Mouse (Mus musculus) neural tube, embryonic 14.5 days (tissue): ENCODE data around the gene Eif2b3. TPM values are rescaled to one million over a fixed set of nuclear protein-coding genes. Genes with fewer than 3 reads are reported as not detected.
A peak's percentile ranks its signal among the peaks of the same experiment; 100 is the strongest.

Source experiments
- ATAC-seq: fragments of 200-750 bp; cut with Nextera tagmentation; 2 replicates; pipeline ENCODE4 v1.8.0; 2017; ENCODE audit warnings: low read depth, mild to moderate bottlenecking, moderate TSS enrichment, moderate library complexity
- H3K27ac ChIP-seq: fragments of 300-500 bp; sonication (generic); 2 replicates; pipeline ENCODE4 v1.5.1; 2014; ENCODE audit warnings: low read depth, mild to moderate bottlenecking, control low read depth, low read length, moderate library complexity, mixed read lengths
- H3K27me3 ChIP-seq: fragments of 300-500 bp; sonication (generic); 2 replicates; pipeline ENCODE4 v1.6.1; 2014; ENCODE audit warnings: low read length; ENCODE audit not compliant: control insufficient read depth, insufficient read depth
- H3K36me3 ChIP-seq: fragments of 300-500 bp; sonication (generic); 2 replicates; pipeline ENCODE4 v1.6.1; 2014; ENCODE audit warnings: low read length, mixed read lengths; ENCODE audit not compliant: control insufficient read depth, insufficient read depth
- H3K4me1 ChIP-seq: fragments of 300-500 bp; sonication (generic); 2 replicates; pipeline ENCODE4 v1.6.1; 2014; ENCODE audit warnings: low read length; ENCODE audit not compliant: control insufficient read depth, insufficient read depth
- H3K4me2 ChIP-seq: fragments of 300-500 bp; sonication (generic); 2 replicates; pipeline ENCODE4 v1.6.1; 2014; ENCODE audit warnings: mild to moderate bottlenecking, low read depth, low read length, control low read depth
- H3K4me3 ChIP-seq: fragments of 300-500 bp; sonication (generic); 2 replicates; pipeline ENCODE4 v1.5.1; 2014; ENCODE audit warnings: low read depth, low read length, control low read depth, mixed read lengths
- H3K9ac ChIP-seq: fragments of 300-500 bp; sonication (generic); replicated peaks from 2 replicates; pipeline ENCODE4 v1.6.1; 2014; ENCODE audit warnings: low read depth, mild to moderate bottlenecking, control low read depth, low read length, mixed read lengths
- H3K9me3 ChIP-seq: fragments of 300-500 bp; sonication (generic); 2 replicates; pipeline ENCODE4 v1.6.1; 2016; ENCODE audit warnings: low read length; ENCODE audit not compliant: control insufficient read depth
- WGBS: fragments of 180-500 bp; shearing (Covaris S2); extraction: QIAGEN DNeasy Blood & Tissue Kit; methylation state at CpG from one replicate; pipeline ENCODE4 v1.1.7; 2014; 5-methylcytosine and 5-hydroxymethylcytosine counted together
- polyA plus RNA-seq: library from polyadenylated mRNA; unstranded; fragments of >200 nt; fragmentation: Nextera tagmentation; extraction: Ambion mirVana; gene quantifications from 2 replicates; pipeline ENCODE4 v1.2.1, GENCODE M21; 2014

Eif2b3 gene
- polyA plus RNA-seq, 1 experiment from 2014 or later, result 54.6 TPM

- no peak overlapping the region for H3K4me2 ChIP-seq
- H3K27ac ChIP-seq, result no peak overlapping the region
- no peaks in the 10 kb centered on the region for H3K4me1 ChIP-seq
- H3K9me3 ChIP-seq, result no peaks in the 10 kb centered on the region
- H3K4me3 ChIP-seq, result no peak overlapping the region
- 89% methylated on average over 5 of the region's 5 CpGs for WGBS
- no peak overlapping the region for H3K9ac ChIP-seq
- H3K36me3 ChIP-seq, result no peaks in the 10 kb centered on the region
- H3K27me3 ChIP-seq, result no peaks in the 10 kb centered on the region
- ATAC-seq, result no peak
Observed at GRCm38 (mm10) chr4:117010231-117010630, 9.0 kb upstream of the Eif2b3 start.

- no peak for ATAC-seq
Observed at GRCm38 (mm10) chr4:117013596-117013995, 5.6 kb upstream of the Eif2b3 start.

GRCm38 (mm10) chr4:117014901-117015415 is 4.2 kb upstream of the Eif2b3 start:
- no peak overlapping the region for H3K27ac ChIP-seq
- H3K9me3 ChIP-seq, result no peaks in the 10 kb centered on the region
- H3K4me1 ChIP-seq, result peaks cover under 1% of the 10 kb centered on the region; the same call in 1 of the 2 replicates
- WGBS, result 73% methylated on average over 4 of the region's 4 CpGs
- ATAC-seq, result no peak
- no peak overlapping the region for H3K9ac ChIP-seq
- no peaks in the 10 kb centered on the region for H3K36me3 ChIP-seq
- no peak overlapping the region for H3K4me3 ChIP-seq
- H3K27me3 ChIP-seq, result no peaks in the 10 kb centered on the region
- no peak overlapping the region for H3K4me2 ChIP-seq

More at GRCm38 (mm10) chr4:117013596-117013995, 5.6 kb upstream of the Eif2b3 start:
- H3K9me3 ChIP-seq, result no peaks in the 10 kb centered on the region
- H3K27me3 ChIP-seq, result no peaks in the 10 kb centered on the region
- H3K36me3 ChIP-seq, result no peaks in the 10 kb centered on the region
- no peak overlapping the region for H3K27ac ChIP-seq
- no peak overlapping the region for H3K4me2 ChIP-seq
- no peaks in the 10 kb centered on the region for H3K4me1 ChIP-seq
- H3K4me3 ChIP-seq, result no peak overlapping the region
- 87% methylated on average over 6 of the region's 6 CpGs for WGBS
- no peak overlapping the region for H3K9ac ChIP-seq

GRCm38 (mm10) chr4:117017738-117018137 is 1.5 kb upstream of the Eif2b3 start:
- Histone ChIP-seq H3K9me3 (no peaks in the 10 kb centered on the region), H3K27me3 (no peaks in the 10 kb centered on the region), H3K4me2 (no peak overlapping the region), H3K4me3 (no peak overlapping the region), H3K9ac (no peak overlapping the region), H3K4me1 (peaks cover 7% of the 10 kb centered on the region), H3K36me3 (peaks cover 7% of the 10 kb centered on the region), H3K27ac (no peak overlapping the region)
- WGBS, result 86% methylated on average over 2 of the region's 2 CpGs
- no peak for ATAC-seq

- Histone ChIP-seq H3K27ac (no peak overlapping the region), H3K36me3 (peaks cover 13% of the 10 kb centered on the region), H3K4me3 (no peak overlapping the region), H3K9me3 (no peaks in the 10 kb centered on the region), H3K4me1 (peaks cover 7% of the 10 kb centered on the region), H3K27me3 (no peaks in the 10 kb centered on the region), H3K9ac (no peak overlapping the region), H3K4me2 (no peak overlapping the region)
- ATAC-seq, result no peak
- 88% methylated on average over 7 of the region's 7 CpGs for WGBS
Observed at GRCm38 (mm10) chr4:117018327-117018726, 875 bp upstream of the Eif2b3 start.

- Histone ChIP-seq H3K4me2 (no peak overlapping the region), H3K4me3 (no peak overlapping the region), H3K27me3 (no peaks in the 10 kb centered on the region), H3K9ac (no peak overlapping the region), H3K27ac (no peak overlapping the region), H3K9me3 (no peaks in the 10 kb centered on the region), H3K36me3 (peaks cover 18% of the 10 kb centered on the region), H3K4me1 (peaks cover 7% of the 10 kb centered on the region)
- no peak for ATAC-seq
- 95% methylated on average over 4 of the region's 4 CpGs for WGBS
Observed at GRCm38 (mm10) chr4:117023469-117023868, 4.3 kb downstream of the Eif2b3 start.

- no peak overlapping the region for H3K4me3 ChIP-seq
- WGBS, result 94% methylated on average over 1 of the region's 1 CpGs
- no peaks in the 10 kb centered on the region for H3K9me3 ChIP-seq
- H3K4me2 ChIP-seq, result no peak overlapping the region
- H3K9ac ChIP-seq, result no peak overlapping the region
- ATAC-seq, result no peak
- no peaks in the 10 kb centered on the region for H3K36me3 ChIP-seq
- no peaks in the 10 kb centered on the region for H3K27me3 ChIP-seq
- H3K27ac ChIP-seq, result no peak overlapping the region
- H3K4me1 ChIP-seq, result no peaks in the 10 kb centered on the region
Observed at GRCm38 (mm10) chr4:117031105-117031504, 11.9 kb downstream of the Eif2b3 start.

GRCm38 (mm10) chr4:117039925-117040687 is 20.9 kb downstream of the Eif2b3 start:
- Histone ChIP-seq H3K27me3 (no peaks in the 10 kb centered on the region), H3K9ac (no peak overlapping the region), H3K36me3 (no peaks in the 10 kb centered on the region), H3K4me3 (no peak overlapping the region), H3K9me3 (no peaks in the 10 kb centered on the region), H3K27ac (peak overlapping the region; percentile 69), H3K4me2 (no peak overlapping the region), H3K4me1 (peaks cover 16% of the 10 kb centered on the region)
- ATAC-seq, result peak; percentile 66; the same call in 1 of the 2 replicates
- WGBS, result 13% methylated on average over 9 of the region's 9 CpGs

- no peak overlapping the region for H3K4me3 ChIP-seq
- no peaks in the 10 kb centered on the region for H3K27me3 ChIP-seq
- H3K4me1 ChIP-seq, result peaks cover 16% of the 10 kb centered on the region
- WGBS, result 29% methylated on average over 1 of the region's 1 CpGs
- H3K27ac ChIP-seq, result peak overlapping the region; percentile 69
- no peaks in the 10 kb centered on the region for H3K9me3 ChIP-seq
- no peak overlapping the region for H3K4me2 ChIP-seq
- H3K36me3 ChIP-seq, result no peaks in the 10 kb centered on the region
- no peak overlapping the region for H3K9ac ChIP-seq
- no peak; the same call in 1 of the 2 replicates for ATAC-seq
Observed at GRCm38 (mm10) chr4:117040791-117041190, 21.6 kb downstream of the Eif2b3 start.
